Mouse (Mus musculus): ENCODE data around the gene Tas1r1. TPM values are rescaled to one million over a fixed set of nuclear protein-coding genes. Genes with fewer than 3 reads are reported as not detected.

Gene Tas1r1
- polyA plus RNA-seq, 1 experiment from 2014 or later, result 0.65 TPM

DNA sequence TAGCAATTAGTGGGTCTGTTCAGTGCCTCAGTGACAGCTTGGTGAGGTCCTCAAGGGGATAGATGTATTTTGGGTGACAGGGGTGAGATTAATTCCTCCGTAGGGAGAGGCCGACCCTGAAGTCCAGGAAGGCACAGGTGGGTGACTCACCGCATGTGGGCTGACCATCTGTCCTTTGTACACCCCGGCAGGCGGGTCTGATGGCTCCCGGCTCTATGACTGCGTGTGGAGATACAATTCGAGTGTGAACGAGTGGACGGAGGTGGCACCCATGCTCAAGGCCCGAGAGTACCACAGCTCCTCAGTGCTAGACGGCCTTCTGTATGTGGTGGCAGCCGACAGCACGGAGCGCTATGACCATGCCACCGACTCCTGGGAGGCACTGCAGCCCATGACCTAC lies 26.3 kb downstream of the Tas1r1 start:
- H3K27ac ChIP-seq, result no peak overlapping the region
- no peak overlapping the region for H3K4me3 ChIP-seq
- peaks cover 55% of the 10 kb centered on the region for H3K36me3 ChIP-seq
- H3K9me3 ChIP-seq (replicated peaks), result no peaks in the 10 kb centered on the region
- peaks cover 12% of the 10 kb centered on the region for H3K27me3 ChIP-seq (ENCODE audit: low read depth, poor library complexity, severe bottlenecking)
- H3K4me1 ChIP-seq, result peaks cover 50% of the 10 kb centered on the region
- 95% methylated on average over 16 of the region's 16 CpGs for WGBS
- DNase-seq (ENCODE audit: low spot score), result no peak

DNA sequence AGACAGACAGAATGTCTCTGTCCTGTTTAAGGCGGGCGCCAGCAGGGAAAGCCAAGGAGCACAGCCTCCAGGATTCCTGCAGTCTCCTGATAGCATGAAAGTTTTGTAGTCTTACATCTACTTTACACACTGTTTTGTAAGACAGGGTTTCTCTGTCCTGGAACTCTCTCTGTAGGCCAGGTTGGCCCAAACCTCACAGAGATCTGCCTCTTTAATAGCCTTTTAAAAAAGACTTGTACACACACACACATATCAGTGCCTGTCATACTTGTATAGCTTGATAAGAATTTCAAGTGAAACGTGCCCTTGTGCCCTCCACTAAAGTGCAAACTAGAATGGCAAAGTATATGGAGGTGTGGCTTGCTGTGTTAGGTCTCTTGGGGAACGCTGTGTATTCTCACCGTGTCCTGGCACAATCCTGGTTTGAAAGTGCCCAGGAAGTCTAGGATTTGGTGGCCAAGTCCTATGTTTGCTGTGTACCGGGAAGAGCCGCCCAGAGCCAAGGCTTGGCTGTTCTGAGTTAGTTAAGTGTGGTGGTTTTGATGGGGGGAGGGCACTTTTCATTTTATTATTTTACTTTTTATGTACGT lies 27.1 kb downstream of the Tas1r1 start:
- Histone ChIP-seq H3K27ac (no peak overlapping the region), H3K27me3 (ENCODE audit: low read depth, poor library complexity, severe bottlenecking) (peaks cover 20% of the 10 kb centered on the region), H3K9me3 (replicated peaks) (no peaks in the 10 kb centered on the region), H3K4me3 (peak overlapping the region; percentile 93), H3K36me3 (peaks cover 47% of the 10 kb centered on the region), H3K4me1 (peaks cover 52% of the 10 kb centered on the region)
- no peak for DNase-seq (ENCODE audit: low spot score)
- WGBS, result 87% methylated on average over 8 of the region's 8 CpGs

DNA sequence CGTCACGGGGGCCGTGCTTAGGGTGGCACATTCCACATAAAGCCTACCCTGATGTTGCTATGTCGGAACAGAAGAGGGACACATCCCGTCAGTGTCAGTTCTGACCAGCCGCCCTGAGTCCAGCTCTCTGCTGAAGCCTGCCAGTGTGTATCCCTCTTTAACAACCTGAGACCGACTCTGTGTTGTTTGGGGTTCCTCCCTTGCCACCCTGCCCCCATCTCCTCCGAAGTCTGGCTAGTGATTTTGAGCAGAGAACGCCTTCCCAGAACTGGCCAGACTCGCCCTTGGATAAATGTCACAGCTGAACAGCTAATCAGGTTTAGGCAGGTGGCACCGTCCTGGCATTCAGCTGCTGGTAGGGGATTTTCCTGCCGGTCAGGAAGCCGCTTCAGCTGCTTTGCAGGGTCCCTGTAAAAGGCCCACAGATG lies 27.6 kb downstream of the Tas1r1 start:
- Histone ChIP-seq H3K4me1 (peaks cover 52% of the 10 kb centered on the region), H3K27ac (0 out of 2 replicates have a peak overlapping the region, but pooled peaks have one; percentile 89), H3K27me3 (ENCODE audit: low read depth, poor library complexity, severe bottlenecking) (peaks cover 20% of the 10 kb centered on the region), H3K9me3 (replicated peaks) (no peaks in the 10 kb centered on the region), H3K4me3 (peak overlapping the region; percentile 93), H3K36me3 (peaks cover 41% of the 10 kb centered on the region)
- no peak for DNase-seq (ENCODE audit: low spot score)
- 17% methylated on average over 13 of the region's 13 CpGs for WGBS

DNA sequence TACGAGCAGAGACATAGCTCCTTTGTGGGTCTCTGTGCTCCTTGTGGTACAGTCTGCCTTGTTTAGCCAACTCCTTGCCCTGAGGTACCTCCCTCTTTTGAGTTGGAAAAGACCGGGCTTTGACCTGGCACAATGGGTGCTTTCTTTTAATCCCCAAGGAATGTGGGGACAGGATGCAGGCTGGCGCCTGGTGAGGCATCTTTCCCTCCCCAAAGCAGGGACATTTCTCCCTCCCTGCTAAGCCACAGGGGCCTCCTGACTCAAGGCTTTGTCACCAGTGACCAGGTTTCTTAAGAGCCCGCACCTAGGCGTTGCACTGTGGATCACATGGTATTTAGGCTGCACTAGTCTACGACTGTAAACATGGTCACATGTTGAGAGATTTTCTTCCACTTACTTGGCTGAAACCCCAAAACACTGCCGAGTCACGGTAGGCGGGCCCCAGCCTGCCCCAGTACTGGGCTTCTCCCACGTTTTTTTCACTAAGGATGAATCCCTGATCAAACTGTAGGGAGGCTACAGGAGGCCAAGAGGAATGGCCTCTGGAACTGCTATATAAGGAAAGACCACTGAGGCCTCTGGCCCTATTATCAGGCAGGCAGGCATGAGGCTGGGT lies 28.2 kb downstream of the Tas1r1 start:
- H3K9me3 ChIP-seq (replicated peaks), result no peaks in the 10 kb centered on the region
- H3K36me3 ChIP-seq, result peaks cover 36% of the 10 kb centered on the region
- H3K4me1 ChIP-seq, result peaks cover 52% of the 10 kb centered on the region
- WGBS, result 2% methylated on average over 10 of the region's 10 CpGs
- H3K27me3 ChIP-seq (ENCODE audit: low read depth, poor library complexity, severe bottlenecking), result peaks cover 20% of the 10 kb centered on the region
- H3K4me3 ChIP-seq, result peak overlapping the region; percentile 93
- peak overlapping the region; percentile 89 for H3K27ac ChIP-seq
- no peak for DNase-seq (ENCODE audit: low spot score)

DNA sequence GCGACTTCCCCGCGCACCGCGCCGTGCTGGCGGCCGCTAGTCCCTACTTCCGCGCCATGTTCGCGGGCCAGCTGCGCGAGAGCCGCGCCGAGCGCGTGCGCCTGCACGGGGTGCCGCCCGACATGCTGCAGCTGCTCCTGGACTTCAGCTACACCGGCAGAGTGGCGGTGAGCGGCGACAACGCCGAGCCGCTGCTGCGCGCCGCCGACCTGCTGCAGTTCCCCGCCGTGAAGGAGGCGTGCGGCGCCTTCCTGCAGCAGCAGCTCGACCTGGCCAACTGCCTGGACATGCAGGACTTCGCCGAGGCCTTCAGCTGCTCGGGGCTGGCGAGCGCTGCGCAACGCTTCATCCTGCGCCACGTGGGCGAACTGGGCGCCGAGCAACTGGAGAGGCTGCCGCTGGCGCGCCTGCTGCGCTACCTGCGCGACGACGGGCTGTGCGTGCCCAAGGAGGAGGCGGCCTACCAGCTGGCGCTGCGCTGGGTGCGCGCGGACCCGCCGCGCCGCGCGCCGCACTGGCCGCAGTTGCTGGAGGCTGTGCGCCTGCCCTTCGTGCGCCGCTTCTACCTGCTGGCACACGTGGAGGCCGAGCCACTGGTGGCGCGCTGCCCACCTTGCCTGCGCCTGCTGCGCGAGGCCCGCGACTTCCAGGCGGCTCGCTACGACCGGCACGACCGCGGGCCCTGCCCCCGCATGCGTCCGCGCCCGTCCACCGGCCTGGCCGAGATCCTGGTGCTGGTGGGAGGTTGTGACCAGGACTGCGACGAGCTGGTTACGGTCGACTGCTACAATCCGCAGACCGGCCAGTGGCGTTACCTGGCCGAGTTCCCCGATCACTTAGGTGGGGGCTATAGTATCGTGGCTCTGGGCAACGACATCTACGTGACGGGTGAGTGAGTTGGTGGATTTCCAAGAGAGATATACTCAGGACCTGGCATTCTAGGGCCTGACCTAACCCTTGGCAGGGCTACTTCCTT lies 29.0 kb downstream of the Tas1r1 start:
- peak; percentile 73 for DNase-seq (ENCODE audit: low spot score)
- peaks cover 20% of the 10 kb centered on the region for H3K27me3 ChIP-seq (ENCODE audit: low read depth, poor library complexity, severe bottlenecking)
- H3K4me1 ChIP-seq, result peaks cover 52% of the 10 kb centered on the region
- no peaks in the 10 kb centered on the region for H3K9me3 ChIP-seq (replicated peaks)
- under 1% methylated on average over 115 of the region's 115 CpGs for WGBS
- peak overlapping the region; percentile 93 for H3K4me3 ChIP-seq
- peak overlapping the region; percentile 89 for H3K27ac ChIP-seq
- peaks cover 28% of the 10 kb centered on the region for H3K36me3 ChIP-seq

DNA sequence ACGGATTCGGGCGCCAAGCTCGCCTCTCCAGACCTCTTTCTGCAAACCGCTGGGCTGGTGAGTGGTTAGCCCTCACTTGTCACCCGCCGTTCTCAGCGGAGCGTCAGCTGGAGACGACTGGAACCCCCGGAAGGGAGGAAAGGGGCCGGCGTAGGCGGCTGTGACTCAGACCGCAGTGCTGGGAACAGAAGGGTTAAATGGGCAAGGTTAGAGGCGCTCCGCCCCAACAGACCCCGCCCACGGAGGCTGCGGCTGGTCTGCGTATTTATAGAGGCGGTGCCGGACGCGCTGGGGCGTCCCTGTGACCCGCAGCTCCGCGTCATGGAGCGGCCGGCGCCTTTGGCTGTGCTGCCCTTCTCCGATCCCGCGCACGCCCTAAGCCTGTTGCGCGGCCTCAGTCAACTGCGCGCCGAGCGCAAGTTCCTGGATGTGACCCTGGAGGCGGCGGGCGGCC lies 29.7 kb downstream of the Tas1r1 start, which contains the start of gene Klhl21:
Gene Klhl21, plus strand, starts transcription at position 182 of the 454 bp plus-strand sequence.
- WGBS, result under 1% methylated on average over 44 of the region's 45 CpGs
- H3K27ac ChIP-seq, result peak within 1 kb of the TSS; percentile 89
- no peaks in the 10 kb centered on the region for H3K9me3 ChIP-seq (replicated peaks)
- peak; percentile 94 for DNase-seq (ENCODE audit: low spot score)
- H3K4me3 ChIP-seq, result peak within 1 kb of the TSS; percentile 93
- H3K27me3 ChIP-seq (ENCODE audit: low read depth, poor library complexity, severe bottlenecking), result peaks cover 20% of the 10 kb centered on the region
- H3K4me1 ChIP-seq, result peaks cover 52% of the 10 kb centered on the region
- peaks cover 21% of the 10 kb centered on the region for H3K36me3 ChIP-seq

DNA sequence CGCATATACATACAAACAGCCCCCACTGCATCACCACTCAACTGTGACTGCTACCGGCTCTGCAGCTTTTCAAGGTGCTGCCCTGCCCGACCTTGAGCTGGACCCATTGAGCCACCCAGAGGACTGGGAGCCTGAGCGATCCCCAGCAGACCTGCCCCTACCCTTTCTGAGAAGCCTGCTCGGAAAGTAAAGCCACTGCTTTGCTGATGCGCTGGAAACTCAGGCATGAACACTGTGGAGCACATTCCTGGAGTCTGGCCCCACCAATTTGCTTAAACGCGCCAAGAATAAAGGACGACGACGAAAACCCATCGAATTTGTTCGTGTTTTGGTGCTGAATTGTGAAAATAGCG lies 30.2 kb downstream of the Tas1r1 start:
- 1% methylated on average over 14 of the region's 14 CpGs for WGBS
- DNase-seq (ENCODE audit: low spot score), result no peak
- H3K27me3 ChIP-seq (ENCODE audit: low read depth, poor library complexity, severe bottlenecking), result peaks cover 20% of the 10 kb centered on the region
- peaks cover 16% of the 10 kb centered on the region for H3K36me3 ChIP-seq
- peaks cover 52% of the 10 kb centered on the region for H3K4me1 ChIP-seq
- peak overlapping the region; percentile 89 for H3K27ac ChIP-seq
- peak overlapping the region; percentile 93 for H3K4me3 ChIP-seq
- no peaks in the 10 kb centered on the region for H3K9me3 ChIP-seq (replicated peaks)

DNA sequence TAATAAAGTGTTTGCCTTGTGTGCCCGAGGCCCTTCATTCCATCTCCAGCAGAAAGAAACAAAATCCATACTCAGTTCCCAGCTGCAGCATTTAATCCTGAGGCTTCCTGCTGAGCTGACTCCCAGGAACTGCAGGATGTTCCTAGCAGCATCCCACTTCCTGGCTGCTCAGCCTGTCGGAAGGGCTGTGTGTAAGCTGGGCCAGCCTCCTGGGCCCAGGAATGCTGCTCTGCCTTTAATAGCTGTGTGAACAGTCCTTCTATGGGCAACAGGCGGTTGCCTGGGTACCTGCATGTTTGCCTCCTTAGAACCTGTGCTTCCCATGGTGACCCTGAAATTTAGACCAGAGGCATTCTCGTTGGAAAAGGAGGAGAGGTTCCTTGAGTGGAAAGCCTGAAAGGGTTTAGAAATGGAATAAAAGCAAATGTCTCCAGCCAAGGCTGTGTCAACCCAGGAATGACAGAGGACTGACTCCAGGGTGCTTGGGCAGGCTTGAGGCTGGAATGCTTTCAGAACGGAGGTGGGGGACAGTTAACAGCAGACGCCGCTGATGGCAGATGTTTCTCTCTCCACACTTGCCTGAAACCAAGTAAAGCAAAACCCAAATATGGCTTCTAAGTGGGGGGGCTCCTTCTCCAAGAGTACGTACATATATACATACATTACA lies 30.8 kb downstream of the Tas1r1 start:
- WGBS, result 5% methylated on average over 8 of the region's 8 CpGs
- Histone ChIP-seq H3K27me3 (ENCODE audit: low read depth, poor library complexity, severe bottlenecking) (peaks cover 20% of the 10 kb centered on the region), H3K27ac (0 out of 2 replicates have a peak overlapping the region, but pooled peaks have one; percentile 25), H3K4me1 (peaks cover 52% of the 10 kb centered on the region), H3K36me3 (peaks cover 10% of the 10 kb centered on the region), H3K9me3 (replicated peaks) (no peaks in the 10 kb centered on the region), H3K4me3 (peak overlapping the region; percentile 93)
- no peak for DNase-seq (ENCODE audit: low spot score)

DNA sequence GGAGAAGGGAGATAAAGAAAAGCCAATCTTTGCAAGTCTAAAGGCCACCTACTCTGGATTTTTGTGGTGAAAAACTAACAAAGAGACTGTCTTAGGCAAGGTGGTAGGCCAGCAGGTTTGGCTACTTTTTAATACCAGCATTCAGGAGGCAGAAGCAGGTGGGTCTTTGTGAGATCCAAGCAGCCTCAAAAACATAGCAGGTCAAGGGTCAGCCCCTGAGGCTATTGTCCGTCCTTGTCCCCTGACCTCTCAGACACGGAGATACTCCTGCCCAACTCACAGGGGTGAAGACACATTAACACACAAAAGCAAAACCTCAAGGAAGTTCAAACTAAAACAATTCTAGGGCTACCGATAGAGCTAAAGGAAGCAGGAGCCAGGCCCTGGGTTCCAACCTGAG lies 31.6 kb downstream of the Tas1r1 start:
- Histone ChIP-seq H3K9me3 (replicated peaks) (no peaks in the 10 kb centered on the region), H3K4me1 (peaks cover 49% of the 10 kb centered on the region), H3K36me3 (peaks cover 2% of the 10 kb centered on the region), H3K4me3 (no peak overlapping the region), H3K27ac (no peak overlapping the region), H3K27me3 (ENCODE audit: low read depth, poor library complexity, severe bottlenecking) (peaks cover 20% of the 10 kb centered on the region)
- WGBS, result 24% methylated on average over 3 of the region's 3 CpGs
- no peak for DNase-seq (ENCODE audit: low spot score)

DNA sequence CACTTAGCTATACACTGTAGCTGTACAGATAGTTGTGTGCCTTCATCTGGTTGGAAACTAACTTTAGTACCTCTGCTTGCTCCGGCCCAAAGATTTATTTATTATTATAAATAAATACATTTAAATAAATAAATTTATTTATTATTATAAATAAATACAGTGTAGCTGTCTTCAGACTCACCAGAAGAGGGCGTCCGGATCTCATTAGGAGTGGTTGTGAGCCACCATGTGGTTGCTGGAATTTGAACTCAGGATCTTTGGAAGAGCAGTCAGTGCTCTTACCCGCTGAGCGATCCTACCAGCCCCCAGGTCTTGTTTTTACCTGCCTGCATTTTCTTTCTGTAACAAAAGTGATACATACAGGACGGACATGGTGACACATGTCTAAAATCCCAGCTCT lies 32.2 kb downstream of the Tas1r1 start:
- H3K27me3 ChIP-seq (ENCODE audit: low read depth, poor library complexity, severe bottlenecking), result peaks cover 20% of the 10 kb centered on the region
- DNase-seq (ENCODE audit: low spot score), result no peak
- H3K4me1 ChIP-seq, result peaks cover 42% of the 10 kb centered on the region
- H3K9me3 ChIP-seq (replicated peaks), result no peaks in the 10 kb centered on the region
- no peak overlapping the region for H3K27ac ChIP-seq
- WGBS, result 77% methylated on average over 6 of the region's 6 CpGs
- H3K36me3 ChIP-seq, result no peaks in the 10 kb centered on the region
- no peak overlapping the region for H3K4me3 ChIP-seq

DNA sequence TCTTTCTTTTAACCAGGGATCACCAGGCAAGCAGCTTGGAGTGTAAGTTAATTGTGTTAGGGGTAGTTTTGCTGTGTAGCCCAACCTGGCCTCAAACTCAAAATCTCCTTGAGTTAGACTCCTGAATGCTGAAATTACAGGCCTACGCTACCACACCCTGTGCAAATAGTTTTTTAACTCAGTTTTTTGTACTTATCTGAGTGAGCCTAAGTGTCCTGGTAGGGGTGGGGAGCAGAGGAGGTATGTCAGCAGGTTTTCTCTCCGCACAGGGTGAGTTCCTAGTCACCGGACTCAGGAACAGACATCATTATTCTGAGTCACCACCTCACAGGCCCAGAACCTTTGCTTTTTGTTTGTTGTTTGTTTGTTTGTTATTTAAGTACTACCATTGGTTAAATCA lies 36.3 kb downstream of the Tas1r1 start:
- 88% methylated on average over 3 of the region's 3 CpGs for WGBS

DNA sequence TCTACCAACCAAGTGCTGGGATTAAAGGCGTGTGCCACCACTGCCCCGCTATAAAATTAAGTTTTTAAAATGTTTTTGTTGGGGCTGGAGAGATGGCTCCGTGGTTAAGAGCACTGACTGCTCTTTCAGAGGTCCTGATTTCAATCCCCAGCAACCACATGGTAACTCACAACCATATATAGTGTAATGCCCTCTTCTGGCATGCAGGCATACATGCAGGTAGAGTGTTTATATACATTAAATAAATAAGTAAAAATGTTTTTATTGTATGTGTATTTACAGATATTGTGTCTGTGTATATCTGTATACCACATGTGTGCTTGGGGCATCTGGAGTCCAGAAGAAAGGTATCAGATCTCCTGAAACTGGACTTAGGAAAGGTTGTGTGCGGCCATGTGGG lies 37.0 kb downstream of the Tas1r1 start:
- Histone ChIP-seq H3K4me1 (peaks cover 10% of the 10 kb centered on the region), H3K27ac (no peak overlapping the region), H3K27me3 (ENCODE audit: low read depth, poor library complexity, severe bottlenecking) (0 out of 2 replicates have a peak, but pooled peaks cover under 1% of the 10 kb centered on the region), H3K9me3 (replicated peaks) (no peaks in the 10 kb centered on the region), H3K4me3 (no peak overlapping the region), H3K36me3 (no peaks in the 10 kb centered on the region)
- no peak for DNase-seq (ENCODE audit: low spot score)
- 67% methylated on average over 4 of the region's 4 CpGs for WGBS

More for the DNA sequence above, 36.3 kb downstream of the Tas1r1 start:
- peaks cover 8% of the 10 kb centered on the region for H3K27me3 ChIP-seq (ENCODE audit: low read depth, poor library complexity, severe bottlenecking)
- H3K27ac ChIP-seq, result no peak overlapping the region
- H3K9me3 ChIP-seq (replicated peaks), result no peaks in the 10 kb centered on the region
- DNase-seq (ENCODE audit: low spot score), result no peak
- H3K4me3 ChIP-seq, result no peak overlapping the region
- no peaks in the 10 kb centered on the region for H3K36me3 ChIP-seq
- H3K4me1 ChIP-seq, result peaks cover 8% of the 10 kb centered on the region

All from limb, embryonic 10.5 days (tissue).